Mouse (Mus musculus): ENCODE measurements around the gene Ctnna2.

The Ctnna2 gene

GRCm38 (mm10) chr6:77425746-77426145 lies 553.8 kb downstream of the Ctnna2 start:
- no peak for DNase-seq (ENCODE audit: low spot score in 2 of 2)

- no peak for DNase-seq (ENCODE audit: low spot score in 2 of 2)
These were observed 554.7 kb downstream of the Ctnna2 start for GRCm38 (mm10) chr6:77424826-77425225.

- no peak for DNase-seq (ENCODE audit: low spot score in 2 of 2)
These were observed 557.8 kb downstream of the Ctnna2 start for GRCm38 (mm10) chr6:77421564-77422139.

GRCm38 (mm10) chr6:77416999-77417398 lies 562.5 kb downstream of the Ctnna2 start:
- DNase-seq (ENCODE audit: low spot score in 2 of 2) = no peak

- DNase-seq (ENCODE audit: low spot score in 2 of 2) = no peak
These were observed 566.0 kb downstream of the Ctnna2 start for GRCm38 (mm10) chr6:77413530-77413929.

GRCm38 (mm10) chr6:77408481-77408880 lies 571.0 kb downstream of the Ctnna2 start:
- DNase-seq (ENCODE audit: low spot score in 2 of 2) = no peak

- no peak for DNase-seq (ENCODE audit: low spot score in 2 of 2)
These were observed 578.7 kb downstream of the Ctnna2 start for GRCm38 (mm10) chr6:77400751-77401150.

- DNase-seq (ENCODE audit: low spot score in 2 of 2) = no peak
These were observed 587.8 kb downstream of the Ctnna2 start for GRCm38 (mm10) chr6:77391663-77392062.

GRCm38 (mm10) chr6:77381309-77381708 lies 598.2 kb downstream of the Ctnna2 start:
- DNase-seq (ENCODE audit: low spot score in 2 of 2) = no peak

GRCm38 (mm10) chr6:77373132-77373531 lies 606.4 kb downstream of the Ctnna2 start:
- no peak for DNase-seq (ENCODE audit: low spot score in 2 of 2)

GRCm38 (mm10) chr6:77371147-77371546 lies 608.4 kb downstream of the Ctnna2 start:
- no peak for DNase-seq (ENCODE audit: low spot score in 2 of 2)

GRCm38 (mm10) chr6:77358471-77358837 lies 621.0 kb downstream of the Ctnna2 start:
- DNase-seq (ENCODE audit: low spot score in 2 of 2) = no peak

- no peak for DNase-seq (ENCODE audit: low spot score in 2 of 2)
These were observed 621.6 kb downstream of the Ctnna2 start for GRCm38 (mm10) chr6:77357748-77358470.

- DNase-seq (ENCODE audit: low spot score in 2 of 2) = no peak
These were observed 624.7 kb downstream of the Ctnna2 start for GRCm38 (mm10) chr6:77354826-77355225.

GRCm38 (mm10) chr6:77343781-77344180 lies 635.7 kb downstream of the Ctnna2 start:
- DNase-seq (ENCODE audit: low spot score in 2 of 2) = no peak

- no peak for DNase-seq (ENCODE audit: low spot score in 2 of 2)
These were observed 644.0 kb downstream of the Ctnna2 start for GRCm38 (mm10) chr6:77335537-77335936.

- no peak for DNase-seq (ENCODE audit: low spot score in 2 of 2)
These were observed 654.8 kb downstream of the Ctnna2 start for GRCm38 (mm10) chr6:77324748-77325147.

- DNase-seq (ENCODE audit: low spot score in 2 of 2) = no peak
These were observed 655.2 kb downstream of the Ctnna2 start for GRCm38 (mm10) chr6:77324327-77324726.

GRCm38 (mm10) chr6:77306796-77307195 lies 672.7 kb downstream of the Ctnna2 start:
- DNase-seq (ENCODE audit: low spot score in 2 of 2) = no peak

GRCm38 (mm10) chr6:77301305-77301704 lies 678.2 kb downstream of the Ctnna2 start:
- DNase-seq (ENCODE audit: low spot score in 2 of 2) = no peak

GRCm38 (mm10) chr6:77291415-77291814 lies 688.1 kb downstream of the Ctnna2 start:
- no peak for DNase-seq (ENCODE audit: low spot score in 2 of 2)

GRCm38 (mm10) chr6:77288402-77288801 lies 691.1 kb downstream of the Ctnna2 start:
- no peak for DNase-seq (ENCODE audit: low spot score in 2 of 2)

- DNase-seq (ENCODE audit: low spot score in 2 of 2) = no peak
These were observed 693.2 kb downstream of the Ctnna2 start for GRCm38 (mm10) chr6:77286317-77286716.

GRCm38 (mm10) chr6:77278794-77279193 lies 700.7 kb downstream of the Ctnna2 start:
- no peak for DNase-seq (ENCODE audit: low spot score in 2 of 2)

Measured in urinary bladder, postnatal 36 days (tissue).